16 mouse cellular contexts compared by ENCODE assay signal in the genomic region with DNA sequence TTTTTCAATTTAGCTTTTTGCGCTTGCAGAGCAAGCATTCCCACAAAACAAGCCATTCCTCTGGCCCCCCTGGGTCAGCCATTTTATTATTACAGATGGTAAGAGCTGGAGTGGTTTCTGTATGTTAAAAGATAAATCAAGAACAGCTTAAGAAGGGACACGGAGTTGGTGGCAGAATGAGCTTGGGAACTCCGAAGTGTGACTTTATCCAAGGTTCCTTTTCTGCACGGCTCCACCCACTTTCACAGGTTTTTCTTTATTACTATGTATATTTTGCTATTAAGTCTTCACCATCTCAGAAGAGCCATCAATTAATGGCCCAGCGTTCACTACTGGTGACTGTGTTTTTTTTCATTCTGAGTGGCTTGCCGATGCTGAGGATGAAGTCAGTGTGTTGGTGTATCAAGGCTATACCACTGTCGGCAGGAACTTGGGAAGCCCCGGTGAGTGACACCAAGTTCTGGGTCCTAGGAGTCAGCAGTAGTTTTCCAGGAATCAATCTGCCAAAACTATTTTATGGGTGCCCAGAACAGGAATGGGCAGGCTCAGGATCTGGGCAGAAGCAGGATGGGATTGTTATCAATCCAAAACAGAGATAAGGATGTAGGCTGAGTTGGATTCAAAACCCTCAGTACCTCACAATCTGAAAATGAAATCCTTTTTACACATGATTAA.
A peak's percentile ranks its signal among the peaks of the same experiment; 100 is the strongest.
DNase-seq lines count a peak whose midpoint lies in the region.
"Had no signal": no experiment of that assay in that cellular context is flagged by ENCODE, and none has a peak within 500 bp of the region (broad histone marks: within the 10 kb centered on the region; RNA-seq: fewer than 3 reads in every experiment).

No protein-coding gene starts in this region.

- peak; percentile 29 to 57 for DNase-seq in adrenal gland, adult (ENCODE audit: inconsistent age in 2 of 2, low spot score in 1 of 2)
- no peak for DNase-seq in adrenal gland, postnatal 14 days
- peak; percentile 0 for DNase-seq in lung, postnatal 10 days
- DNase-seq in lung, postnatal 25 days (ENCODE audit: low spot score), result no peak
- peak; percentile 1 for DNase-seq in testis, postnatal 14 days (ENCODE audit: low spot score)
- DNase-seq in testis, postnatal 10 days (ENCODE audit: low spot score), result no peak
- DNase-seq: adrenal gland, adult 2 months; adrenal gland, postnatal 10 days; adrenal gland, postnatal 36 days; B cell, adult 2 months; cerebellum, adult 11-12 months; cerebellum, adult 2 months; cerebellum, adult 9-10 months; cerebellum, postnatal 10 days; cerebellum, postnatal 25 days; forebrain, postnatal 0 days had no signal

Comparison
In these comparisons a context has a peak if more than half of its experiments do, and no peak if none do; other contexts are left out.
1. DNase-seq: peak in adrenal gland, adult (2 of 2), lung, postnatal 10 days (single experiment) and testis, postnatal 14 days (single experiment); none in adrenal gland, postnatal 14 days (single experiment), lung, postnatal 25 days (single experiment) and testis, postnatal 10 days (single experiment).